Mouse (Mus musculus): Measurements from ENCODE around the gene Csf1. TPM values are rescaled to one million over a fixed set of nuclear protein-coding genes. Genes with fewer than 3 reads are reported as not detected.
"Not testable (repeated sequence)": the region's sequence is repeated elsewhere in the genome, so short reads cannot be mapped to it uniquely, and the experiment has no call there.

The Csf1 gene
- total RNA-seq, 1 experiment from 2014 or later, result 2.1 TPM

DNA sequence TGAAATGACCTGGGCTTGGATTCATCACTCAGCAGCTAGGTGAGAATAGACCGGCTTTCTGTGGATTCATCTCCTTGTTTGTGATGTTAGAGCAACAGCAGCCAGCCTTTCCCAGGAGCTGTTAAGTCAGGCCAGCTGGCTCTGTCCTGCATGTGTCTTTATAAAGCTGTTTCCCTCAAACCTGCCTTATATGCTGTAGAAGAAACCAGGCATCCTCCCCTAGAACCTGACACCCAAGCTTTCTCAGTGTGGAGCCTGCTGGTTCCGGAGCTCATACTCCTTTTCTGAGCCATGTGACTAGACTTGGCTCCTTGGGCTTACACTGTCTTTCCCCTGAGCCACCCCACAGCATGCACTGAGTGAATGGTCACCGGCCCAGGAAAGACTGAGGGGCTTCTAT is 8.7 kb downstream of the Csf1 start:
- no peak for ATAC-seq (replicated peaks; ENCODE audit: low read depth, poor library complexity, severe bottlenecking)

DNA sequence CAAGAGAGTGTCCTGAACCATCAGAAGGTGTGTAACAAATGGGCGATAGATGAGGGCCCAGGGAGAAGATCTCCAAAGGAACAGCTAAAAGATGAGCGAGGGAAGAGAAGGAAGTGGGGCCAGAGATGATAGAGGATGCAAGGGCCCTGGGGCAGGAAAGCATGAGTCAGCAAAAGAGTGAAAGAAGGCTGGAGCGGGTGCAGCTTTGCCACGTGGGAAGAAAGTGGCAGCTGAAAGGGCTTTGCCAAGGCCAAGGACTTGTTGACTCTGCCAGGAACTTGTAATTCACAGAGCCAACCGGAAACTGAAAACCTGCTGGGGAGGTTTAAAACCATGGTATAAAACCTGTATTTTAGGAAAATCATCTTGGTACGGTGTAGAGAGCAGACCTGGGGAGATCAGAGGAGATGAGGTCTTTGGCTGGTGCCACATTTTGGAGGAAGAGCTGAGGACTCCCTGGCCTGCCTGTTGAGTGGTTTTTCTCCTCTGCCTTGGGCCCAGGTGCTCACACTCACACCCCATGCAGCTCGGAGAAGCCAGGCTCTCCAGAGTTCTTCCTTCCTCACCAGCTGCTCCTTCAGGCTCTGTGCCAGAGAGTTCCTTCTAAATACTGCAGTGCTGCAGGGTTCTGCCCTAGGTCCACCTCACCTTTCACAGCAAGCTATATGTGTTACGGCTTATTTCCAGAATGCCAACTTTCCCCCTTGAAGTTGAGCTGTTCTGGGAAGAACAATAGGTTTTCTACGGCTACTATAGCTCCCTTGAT is 9.3 kb downstream of the Csf1 start:
- peak; percentile 47 for ATAC-seq (replicated peaks; ENCODE audit: low read depth, poor library complexity, severe bottlenecking)

DNA sequence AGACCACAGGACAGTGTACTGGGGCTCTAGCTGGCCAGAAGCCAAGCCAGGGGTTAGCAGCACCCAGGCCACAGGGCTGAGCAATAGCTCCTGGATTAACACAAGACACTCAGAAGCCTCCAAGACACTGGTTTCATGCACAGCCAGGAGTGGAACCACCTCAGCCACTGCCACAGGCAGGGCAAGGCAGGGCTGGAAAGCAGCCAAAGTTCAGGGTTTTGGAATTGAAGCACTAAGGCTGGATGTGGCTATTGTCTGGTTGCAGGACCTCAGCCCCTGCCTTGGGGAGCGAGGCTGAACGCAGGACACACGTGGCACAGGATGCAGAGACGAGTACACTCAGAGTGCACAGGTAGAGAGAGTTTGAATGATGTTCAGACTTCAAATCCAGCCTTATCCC is 10.8 kb downstream of the Csf1 start:
- no peak for ATAC-seq (replicated peaks; ENCODE audit: low read depth, poor library complexity, severe bottlenecking)

DNA sequence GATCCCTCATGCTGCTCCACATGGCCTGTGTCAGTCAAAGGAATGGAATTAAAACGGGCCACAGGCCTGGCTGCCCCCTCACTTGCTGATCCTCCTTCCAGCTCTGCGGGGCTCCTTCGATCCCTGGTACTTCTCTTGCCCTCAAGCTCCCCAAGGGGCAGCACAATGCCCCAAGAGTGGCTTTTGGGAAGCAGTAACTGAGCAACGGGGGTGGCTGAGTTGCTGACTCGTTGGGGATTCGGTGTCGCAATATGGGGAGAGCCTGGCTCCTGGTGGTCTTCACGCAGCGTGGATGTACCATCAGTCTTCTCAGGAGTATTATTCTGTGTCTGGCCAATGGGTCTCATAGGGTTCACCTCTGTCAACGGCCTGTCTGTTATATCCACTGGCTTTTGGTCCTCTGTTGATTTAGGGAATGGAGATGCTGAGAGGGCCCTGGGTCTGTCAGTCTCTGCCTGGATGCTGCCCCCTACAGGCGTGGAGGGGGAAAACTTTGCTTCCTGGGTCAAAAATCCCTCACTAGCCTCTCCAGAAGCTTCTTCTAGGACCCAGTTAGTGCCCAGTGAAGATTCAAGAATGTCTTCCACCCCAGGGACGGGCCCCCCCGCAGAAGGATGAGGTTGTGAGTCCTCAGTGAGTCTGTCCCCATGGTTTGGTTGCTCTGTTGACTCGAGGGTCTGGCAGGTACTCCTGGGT is 11.9 kb downstream of the Csf1 start:
- ATAC-seq (replicated peaks; ENCODE audit: low read depth, poor library complexity, severe bottlenecking), result no peak

DNA sequence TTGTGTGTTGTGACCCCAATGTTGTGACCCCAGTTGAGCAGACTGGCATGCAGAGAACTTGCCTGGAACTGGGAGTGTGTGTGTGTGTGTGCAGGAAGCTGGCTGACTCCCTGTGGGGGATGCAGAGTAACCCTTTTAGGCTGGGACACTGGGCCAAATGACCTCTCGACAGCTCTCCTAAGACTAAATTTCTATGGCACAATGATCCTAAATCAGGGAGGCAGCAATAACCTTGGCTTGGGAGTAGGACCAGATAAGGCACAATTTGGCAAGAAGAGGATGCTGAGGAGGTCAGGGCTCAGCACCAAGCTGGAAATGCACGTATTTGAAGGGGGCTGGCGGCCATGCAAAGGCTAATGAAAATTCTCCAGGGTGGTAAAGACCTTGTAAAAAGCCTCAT is 14.2 kb downstream of the Csf1 start:
- no peak for ATAC-seq (replicated peaks; ENCODE audit: low read depth, poor library complexity, severe bottlenecking)

DNA sequence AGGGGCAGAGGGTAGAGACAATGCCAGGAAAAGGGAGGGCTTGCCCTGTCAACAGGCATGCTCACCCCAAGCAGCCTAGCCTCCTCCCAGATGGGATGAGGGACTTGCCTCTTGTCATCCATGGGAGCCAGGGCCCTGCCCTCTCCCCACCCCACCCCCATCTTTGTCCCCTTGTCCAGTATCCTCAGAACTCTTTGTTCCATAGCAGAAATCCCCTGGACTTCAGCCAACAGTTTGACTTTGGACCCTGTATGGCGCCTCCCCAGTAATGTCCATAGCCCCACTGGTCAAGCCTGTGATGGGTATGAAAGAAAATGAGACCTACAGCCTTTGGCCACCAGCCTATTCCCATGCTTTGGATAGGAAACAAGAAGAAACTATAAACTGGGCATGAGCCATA is 16.6 kb downstream of the Csf1 start:
- ATAC-seq (replicated peaks; ENCODE audit: low read depth, poor library complexity, severe bottlenecking), result no peak

DNA sequence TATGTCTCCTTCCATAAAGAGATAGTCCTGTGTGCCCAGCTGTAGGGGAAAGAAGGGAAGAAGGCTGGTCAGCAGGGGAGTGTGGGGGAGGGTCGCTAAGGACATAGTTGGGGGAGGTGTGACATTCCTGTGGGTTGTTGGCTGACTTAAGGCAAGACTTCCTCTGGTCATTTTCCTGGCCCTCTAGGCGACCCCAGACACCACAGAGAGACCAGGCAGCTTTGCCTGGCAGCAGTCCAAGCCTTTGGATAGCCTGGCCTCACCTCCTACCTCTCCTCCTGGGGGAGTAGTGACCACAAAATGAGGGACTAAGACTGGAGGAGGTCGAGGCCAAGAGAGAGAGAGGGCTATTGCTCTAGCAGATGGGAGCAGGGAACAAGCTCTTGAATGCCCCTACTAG is 17.2 kb downstream of the Csf1 start:
- no peak for ATAC-seq (replicated peaks; ENCODE audit: low read depth, poor library complexity, severe bottlenecking)

DNA sequence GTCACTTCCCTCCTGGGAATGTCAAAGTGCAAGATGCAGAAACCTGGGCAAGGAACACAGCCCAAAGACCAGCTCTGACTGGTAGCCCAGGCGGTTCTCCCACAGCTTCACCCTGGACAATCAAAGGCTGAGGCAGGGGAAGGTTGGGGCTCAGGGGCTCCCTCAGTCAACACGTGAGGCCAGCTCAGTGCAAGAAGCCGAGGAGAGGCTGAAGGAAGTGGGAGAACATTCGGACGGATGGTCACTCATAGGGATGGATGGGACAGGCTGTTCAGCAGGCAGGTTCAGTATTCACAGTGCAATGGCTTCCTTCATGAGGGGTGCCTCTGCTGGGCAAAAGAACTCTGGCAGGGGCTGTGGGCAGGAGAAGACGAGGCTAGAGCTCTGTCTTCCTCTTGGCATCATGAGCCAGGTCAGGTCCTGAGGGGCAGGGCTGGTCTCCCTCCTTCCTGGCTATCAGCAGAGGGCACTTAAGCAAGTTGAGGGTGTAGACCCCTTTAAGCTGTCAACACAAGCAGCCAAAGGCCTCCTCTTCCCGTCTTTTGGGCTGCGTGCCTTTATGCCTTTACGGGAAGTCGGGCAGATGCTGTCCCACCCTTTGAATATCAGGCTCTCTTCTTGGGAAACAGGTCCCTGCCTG is 18.1 kb downstream of the Csf1 start:
- ATAC-seq (replicated peaks; ENCODE audit: low read depth, poor library complexity, severe bottlenecking), result no peak

DNA sequence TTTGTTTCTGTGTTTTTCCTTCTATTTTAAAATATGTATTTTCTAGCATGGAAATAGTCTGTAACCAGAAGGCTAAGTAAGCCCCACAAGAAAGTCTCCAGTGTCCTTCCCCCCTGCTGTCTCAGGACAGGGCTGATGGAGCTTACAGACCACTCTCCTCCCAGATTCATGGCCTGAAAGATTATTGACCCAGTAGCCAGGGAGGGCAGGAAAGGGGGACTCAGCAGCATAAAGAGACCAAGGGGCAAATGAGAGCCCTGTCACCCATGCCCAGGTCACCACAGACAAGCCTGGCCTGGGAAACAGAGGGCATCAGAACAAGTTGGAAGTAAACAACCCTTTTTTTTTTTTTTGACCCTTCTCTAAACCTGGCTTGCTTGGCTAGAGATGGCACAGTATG is 18.9 kb downstream of the Csf1 start:
- ATAC-seq (replicated peaks; ENCODE audit: low read depth, poor library complexity, severe bottlenecking), result no peak

DNA sequence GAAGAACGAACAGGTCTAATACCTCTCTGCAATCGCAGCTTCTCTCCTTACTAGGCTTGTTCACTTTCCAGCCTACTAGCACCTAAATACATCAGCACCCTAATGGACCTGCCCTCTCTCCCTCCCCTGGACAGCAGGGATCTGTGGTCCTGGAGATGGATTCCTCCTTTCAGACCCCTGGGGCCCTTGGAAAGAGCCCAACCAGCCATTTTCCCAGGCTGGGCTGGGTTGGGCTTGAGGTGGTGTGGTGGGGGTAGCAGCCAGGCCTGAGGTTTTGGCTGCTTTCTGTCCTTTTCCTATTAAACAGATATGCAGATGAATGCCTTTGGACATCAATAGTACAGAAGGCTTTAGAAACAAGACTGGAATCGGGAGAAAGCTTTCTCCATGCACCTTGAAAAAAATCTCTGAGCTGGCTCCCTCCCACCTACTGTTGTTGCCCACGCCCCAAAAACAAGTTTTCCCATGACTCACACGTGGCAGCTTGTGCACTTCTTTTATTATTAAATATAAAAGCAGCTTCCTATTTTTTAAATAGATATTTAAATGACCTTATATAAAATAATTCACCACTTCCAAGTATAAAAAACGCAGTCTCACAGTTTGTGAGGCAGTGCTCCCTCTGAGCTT is 19.6 kb downstream of the Csf1 start:
- ATAC-seq (replicated peaks; ENCODE audit: low read depth, poor library complexity, severe bottlenecking), result peak; percentile 87

DNA sequence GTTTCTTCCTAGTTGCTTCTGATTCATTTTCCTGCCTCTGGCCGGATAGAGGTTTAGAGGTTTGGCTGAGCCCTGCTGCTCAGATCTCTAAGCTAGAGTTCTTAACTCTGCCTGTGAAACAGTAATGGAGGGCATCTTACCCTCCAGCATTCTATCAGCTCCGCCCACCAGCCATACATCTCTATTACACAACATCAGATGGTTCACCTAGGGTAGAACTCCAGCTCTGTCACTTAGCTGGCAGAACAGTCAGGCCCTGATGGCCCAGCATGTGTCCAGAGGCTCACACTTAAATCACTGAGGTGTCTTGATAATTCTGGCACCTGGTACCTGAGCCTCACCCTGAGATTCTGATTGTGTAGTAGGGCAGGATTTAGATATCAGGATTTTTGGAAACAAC is 20.3 kb downstream of the Csf1 start:
- peak; percentile 29; the same call in 1 of the 2 replicates for ATAC-seq (replicated peaks; ENCODE audit: low read depth, poor library complexity, severe bottlenecking)

DNA sequence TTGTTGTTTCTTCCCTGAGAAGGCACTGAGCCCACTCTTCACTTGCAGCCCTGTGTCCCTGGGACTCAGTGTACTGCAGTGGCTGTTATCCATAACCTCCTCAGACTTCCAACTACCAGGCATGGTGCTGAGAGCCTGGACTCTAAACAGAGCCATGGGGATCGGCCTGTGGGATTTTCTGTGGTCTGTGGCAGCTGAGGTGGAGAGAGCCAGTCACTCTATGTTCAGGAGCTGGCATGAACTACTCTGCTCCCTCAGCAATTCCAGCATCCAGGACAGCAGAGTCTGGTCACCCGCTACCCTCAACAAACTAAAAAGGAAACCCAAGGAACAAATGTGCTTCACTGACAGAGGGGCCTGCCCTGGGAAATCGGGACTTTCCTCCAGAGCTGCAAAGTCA is 20.8 kb downstream of the Csf1 start:
- no peak for ATAC-seq (replicated peaks; ENCODE audit: low read depth, poor library complexity, severe bottlenecking)

DNA sequence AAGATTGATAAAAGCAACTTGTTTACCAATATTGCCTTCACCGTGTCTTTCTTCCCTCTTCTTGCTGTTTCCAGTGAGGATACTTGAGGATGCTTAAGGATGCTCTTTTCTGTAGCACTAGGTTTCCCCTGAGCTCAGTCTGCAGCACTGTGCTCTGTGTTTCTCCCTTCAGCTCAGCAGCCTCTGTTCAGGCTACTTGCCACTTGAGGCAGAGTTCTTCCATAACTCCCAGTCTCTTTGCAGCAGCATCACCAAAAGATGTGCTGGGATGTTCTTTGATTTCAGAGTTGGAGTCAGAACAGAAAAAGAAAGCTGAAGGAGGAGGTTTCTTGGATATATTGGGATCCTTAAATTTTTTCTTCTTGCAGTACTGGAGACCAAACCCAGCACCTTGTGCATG is 21.6 kb downstream of the Csf1 start:
- ATAC-seq (replicated peaks; ENCODE audit: low read depth, poor library complexity, severe bottlenecking), result no peak

DNA sequence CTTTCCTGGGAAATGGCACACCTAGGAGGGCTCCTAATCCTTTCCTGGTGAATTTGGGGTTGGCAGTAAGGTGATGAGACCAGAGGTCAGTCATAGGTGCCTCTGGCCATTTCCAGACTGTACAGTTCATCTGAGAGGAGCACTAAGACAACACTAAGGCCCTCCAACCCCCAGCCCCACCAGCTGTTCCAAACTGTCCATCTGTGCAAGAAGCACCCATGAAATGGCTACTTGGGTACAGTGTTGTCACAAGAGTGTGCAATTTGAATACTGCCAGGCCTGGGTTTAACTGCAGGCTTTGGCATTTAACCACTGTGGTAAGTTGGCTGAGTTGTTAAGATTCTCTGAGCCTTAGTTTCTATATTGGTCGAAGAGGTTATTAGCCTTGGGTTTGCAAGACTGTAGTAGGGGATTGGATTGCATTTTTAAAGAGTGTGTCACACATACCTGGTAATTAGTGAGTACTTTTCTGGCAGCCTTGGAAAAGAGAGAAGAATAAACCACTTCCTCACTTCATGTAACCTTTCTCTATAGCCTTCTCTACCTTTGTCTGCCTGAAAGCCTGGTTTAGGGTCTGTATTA is 22.6 kb downstream of the Csf1 start:
- ATAC-seq (replicated peaks; ENCODE audit: low read depth, poor library complexity, severe bottlenecking), result no peak

DNA sequence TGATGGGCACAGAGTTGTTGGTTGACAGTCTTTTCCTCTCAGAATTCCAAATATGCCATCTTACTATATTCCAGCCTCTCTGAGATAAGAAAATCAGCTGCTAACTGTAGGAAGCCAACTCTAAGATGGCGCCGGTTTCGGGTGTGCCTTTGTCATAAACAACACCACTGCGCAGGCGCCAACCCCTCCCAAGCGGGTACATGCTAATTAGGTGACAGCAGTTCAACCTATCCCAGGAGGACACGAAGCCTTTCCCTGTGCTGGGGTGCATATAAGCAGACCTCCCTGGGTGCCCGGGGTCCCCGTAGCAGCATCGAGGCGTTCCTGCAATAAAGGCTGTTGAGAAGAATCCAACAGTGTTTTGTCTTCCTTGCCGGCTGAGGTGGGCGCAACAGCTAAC is 24.6 kb downstream of the Csf1 start:
- not testable (repeated sequence) for ATAC-seq (replicated peaks; ENCODE audit: low read depth, poor library complexity, severe bottlenecking)

DNA sequence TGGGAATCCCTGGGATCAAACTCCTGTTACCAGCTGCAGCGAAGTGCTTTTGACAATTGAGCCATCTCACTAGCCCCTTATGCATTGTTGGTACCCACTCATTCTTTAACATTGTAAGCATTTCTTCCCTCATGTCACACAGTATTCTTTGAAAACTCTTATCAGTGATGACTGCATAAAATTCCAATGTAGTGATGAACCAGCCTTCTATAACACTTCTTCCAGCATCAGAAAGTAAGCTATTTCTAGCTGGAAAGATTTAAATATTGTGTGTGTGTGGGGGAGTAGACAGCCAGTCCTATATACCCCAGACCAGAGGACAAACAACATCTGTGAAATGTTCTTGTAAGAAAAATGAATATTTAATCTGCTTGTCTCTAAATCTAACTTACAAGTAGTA is 26.9 kb downstream of the Csf1 start:
- ATAC-seq (replicated peaks; ENCODE audit: low read depth, poor library complexity, severe bottlenecking), result no peak

DNA sequence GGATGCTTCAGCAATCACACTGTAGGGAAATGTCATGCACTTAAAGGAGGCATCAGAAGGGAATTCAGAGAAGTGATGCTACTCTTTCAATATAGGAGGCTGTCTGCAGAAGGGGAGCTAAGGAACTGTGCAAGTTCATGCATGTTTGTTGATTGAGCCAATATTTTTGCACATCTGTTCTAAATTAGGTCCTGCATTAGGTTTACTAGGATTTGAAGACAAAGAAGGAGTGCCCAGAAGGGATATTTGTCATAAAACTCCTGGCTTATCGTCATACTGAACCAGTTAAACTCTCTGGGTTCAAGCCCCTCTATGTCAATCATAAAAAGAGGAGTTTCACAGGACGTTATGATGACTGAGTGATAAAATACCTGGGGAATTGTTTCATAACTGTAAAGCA is 30.0 kb downstream of the Csf1 start:
- no peak for ATAC-seq (replicated peaks; ENCODE audit: low read depth, poor library complexity, severe bottlenecking)

DNA sequence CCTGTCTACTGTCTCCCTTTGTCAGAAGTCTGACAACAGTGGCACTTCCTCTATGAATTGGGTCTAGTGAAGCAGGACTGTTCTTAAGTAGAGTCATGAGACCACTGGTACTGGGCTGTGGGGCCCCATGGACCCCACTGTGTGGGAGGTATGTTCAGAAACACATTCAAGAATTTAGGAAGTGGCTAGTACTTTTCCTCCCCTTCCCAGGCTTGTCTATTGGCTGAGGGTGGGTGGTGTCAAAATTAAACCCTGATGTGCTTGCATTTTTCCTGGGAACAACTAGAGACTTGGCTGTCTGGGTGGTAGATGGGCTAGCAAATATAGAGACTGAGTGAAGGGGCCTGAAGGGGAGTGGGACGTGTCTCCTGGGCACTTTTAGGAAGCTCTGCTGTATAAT is 31.8 kb downstream of the Csf1 start:
- ATAC-seq (replicated peaks; ENCODE audit: low read depth, poor library complexity, severe bottlenecking), result no peak

DNA sequence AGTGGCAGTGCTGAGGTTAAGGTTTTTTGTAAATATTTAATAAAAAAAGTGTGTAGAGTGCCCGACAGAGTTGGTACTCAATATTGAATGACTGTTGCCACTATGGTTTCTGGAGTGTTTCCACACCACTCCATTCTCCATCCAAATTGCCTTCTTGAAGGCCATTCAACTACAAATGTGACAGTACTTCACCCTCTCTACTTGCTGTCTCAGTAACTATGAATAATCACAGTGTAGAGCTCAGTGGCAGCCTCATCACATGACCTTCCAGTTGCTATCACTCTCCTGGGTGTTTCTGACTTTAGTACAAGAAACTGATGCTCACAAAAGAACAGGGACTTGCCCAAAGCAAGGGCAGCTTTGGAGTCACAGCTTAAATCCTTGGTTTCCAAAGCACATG is 44.3 kb downstream of the Csf1 start:
- ATAC-seq (replicated peaks; ENCODE audit: low read depth, poor library complexity, severe bottlenecking), result no peak

DNA sequence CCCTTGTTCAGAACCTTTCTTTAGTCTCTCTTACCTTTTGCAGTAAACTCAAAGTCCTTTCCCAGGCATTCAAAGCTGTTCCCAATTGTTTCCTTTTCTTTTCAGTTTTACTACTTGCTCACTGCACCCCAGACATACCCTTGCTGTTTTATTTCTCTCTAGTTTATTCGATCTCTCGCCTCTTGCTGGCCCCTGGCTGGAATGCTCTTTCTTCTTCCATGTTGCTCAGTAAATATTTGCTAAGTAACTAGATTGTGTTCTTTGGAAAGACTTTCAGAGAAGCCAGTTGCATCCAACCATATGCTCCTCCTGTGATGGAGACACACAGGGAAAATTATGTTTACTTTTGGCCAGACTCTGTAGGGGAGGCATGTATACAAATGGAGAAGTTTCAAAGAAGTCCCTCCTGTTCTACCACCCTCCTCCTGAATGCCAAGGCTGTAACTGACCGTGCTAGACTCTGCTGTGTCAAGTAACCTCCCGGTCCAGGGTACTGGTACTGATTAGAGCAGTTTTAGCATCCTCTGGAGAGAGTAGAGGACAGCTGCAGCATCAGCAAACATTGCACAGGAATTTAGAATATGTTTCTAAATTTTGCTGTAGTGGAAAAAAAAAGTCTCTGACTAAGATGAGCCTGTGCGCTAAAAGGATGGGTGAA is 45.9 kb downstream of the Csf1 start:
- no peak for ATAC-seq (replicated peaks; ENCODE audit: low read depth, poor library complexity, severe bottlenecking)
